Mouse (Mus musculus) B cell, adult 2 months (primary cell): ENCODE results near the gene Fxyd7.

Source experiments
- DNase-seq, 2 experiments: peaks; one replicate each; pipeline ENCODE4 v3.0.0; 2022

Gene Fxyd7

DNA sequence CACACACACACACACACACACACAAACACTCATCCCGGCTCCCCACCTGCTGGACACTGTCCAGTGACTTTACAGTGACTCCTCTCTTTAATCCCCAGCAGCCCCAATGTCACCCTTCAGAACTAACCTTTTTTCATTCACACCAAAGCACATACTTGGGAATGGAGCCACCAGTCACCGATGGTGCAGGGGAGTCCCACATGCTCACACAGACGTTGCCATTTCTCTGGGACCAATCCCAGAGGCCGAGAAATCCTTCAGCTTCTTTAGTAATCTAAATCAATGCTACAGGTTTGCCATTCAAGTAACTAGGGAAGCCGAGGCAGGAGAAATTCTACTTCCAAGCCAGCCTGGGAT lies 23.4 kb upstream of the Fxyd7 start:
- no peak for DNase-seq

DNA sequence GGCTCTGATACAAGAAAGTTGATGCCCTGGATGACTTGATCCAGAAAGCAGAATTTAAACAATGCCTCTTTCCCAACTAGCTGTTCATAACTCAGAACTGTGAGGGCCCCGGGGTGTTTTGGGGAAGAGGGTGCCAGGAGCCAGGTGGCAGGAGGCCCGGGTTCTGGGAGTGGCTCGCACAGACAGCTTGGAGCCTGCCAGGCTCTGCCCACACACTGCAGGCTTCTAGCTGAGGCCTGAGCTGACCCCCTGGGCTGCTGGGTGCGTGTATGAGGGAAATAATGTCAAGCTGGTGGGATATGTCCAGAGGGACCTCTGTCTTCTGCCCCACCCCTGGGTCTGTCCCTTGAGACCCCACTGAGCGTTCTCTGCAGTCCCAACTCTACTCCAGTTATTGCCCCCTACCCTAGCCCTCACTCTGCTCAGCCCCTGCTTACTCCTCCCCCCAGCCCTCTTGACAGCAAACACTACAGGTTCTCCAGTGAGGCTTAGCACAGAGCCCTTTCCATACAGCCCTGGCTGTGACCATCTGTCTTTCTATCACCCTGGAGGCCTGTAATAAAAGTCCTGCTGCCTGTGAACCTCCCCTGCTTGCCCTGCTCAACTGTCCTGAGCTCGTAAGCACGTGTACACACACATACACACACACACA lies 22.9 kb upstream of the Fxyd7 start:
- no peak for DNase-seq

DNA sequence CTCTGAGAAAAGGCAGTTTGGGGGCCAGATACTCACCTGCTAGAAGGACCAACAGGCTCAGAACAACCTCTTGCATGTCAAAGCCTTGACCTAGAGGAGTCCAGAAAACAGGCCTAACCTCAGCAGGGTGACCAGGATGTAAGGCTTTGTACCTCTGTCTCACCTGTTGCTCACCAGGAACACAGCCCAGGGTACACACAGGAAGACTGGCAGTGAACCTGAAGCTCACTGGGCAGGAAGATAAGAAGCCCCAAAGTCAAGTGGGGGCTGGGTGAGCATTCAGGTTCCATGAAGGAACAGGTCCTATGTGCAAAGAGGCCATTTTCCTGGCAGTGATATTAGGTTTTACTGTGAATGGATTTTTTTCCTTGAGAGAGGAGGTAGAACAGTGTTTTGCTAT lies 22.3 kb upstream of the Fxyd7 start:
- no peak for DNase-seq

DNA sequence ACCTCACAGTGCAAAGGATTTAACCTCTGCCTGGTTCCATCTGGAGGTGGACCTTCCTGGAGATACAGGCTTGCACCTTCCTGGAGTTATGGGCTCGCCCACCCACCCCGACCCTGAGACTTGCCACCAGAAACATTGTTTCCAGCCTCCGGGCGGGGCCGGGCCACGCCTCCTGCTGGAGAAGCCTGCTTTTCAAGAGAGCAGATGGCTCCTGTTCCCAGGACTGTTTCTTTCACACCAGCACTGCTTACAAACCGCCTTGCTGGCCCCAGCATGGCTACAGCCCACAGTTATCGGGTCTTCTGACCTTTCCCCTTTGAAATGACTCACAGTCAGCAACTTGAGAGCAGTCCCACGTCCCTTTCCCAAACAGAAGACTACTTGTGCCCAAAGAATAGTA lies 21.1 kb upstream of the Fxyd7 start:
- DNase-seq: no peak

DNA sequence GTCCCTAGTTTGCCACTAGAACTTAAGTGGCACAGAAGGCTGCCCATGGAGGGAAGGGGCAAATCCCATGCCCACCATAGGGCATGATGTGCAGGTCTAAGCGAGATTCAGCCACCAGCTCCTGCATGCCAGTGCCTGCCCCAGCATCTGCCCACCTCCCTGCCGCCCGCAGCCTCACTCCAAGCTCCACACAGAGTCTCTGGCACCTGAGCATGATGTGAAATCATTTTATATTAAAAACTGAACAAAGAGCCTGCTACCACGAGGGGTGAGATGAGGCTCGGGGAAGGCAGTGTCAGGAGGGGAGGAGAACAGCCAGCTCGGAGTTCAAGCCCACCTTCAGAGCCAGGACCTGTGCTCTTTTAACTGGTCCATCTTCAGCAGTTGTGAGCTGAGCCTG lies 19.1 kb upstream of the Fxyd7 start:
- no peak for DNase-seq

DNA sequence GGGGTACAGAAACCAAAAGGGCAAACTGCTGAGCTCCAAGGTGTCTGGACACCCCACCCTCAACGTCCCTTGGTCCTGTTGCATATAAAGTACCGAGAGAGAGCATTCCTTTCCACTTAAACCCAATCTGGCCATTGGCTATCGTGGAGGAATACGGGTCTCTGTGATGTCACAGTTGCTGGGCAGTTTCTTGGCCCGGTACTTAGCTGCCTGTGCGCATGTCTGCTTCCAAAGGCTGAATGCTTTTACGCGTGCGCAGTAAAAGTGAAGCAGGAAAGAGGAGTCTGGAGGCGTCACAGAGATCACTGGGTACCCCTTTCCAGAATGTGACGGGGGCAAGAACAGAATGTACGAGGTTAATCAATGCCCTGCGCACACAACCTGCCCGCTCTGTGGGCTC lies 18.2 kb upstream of the Fxyd7 start:
- no peak for DNase-seq

DNA sequence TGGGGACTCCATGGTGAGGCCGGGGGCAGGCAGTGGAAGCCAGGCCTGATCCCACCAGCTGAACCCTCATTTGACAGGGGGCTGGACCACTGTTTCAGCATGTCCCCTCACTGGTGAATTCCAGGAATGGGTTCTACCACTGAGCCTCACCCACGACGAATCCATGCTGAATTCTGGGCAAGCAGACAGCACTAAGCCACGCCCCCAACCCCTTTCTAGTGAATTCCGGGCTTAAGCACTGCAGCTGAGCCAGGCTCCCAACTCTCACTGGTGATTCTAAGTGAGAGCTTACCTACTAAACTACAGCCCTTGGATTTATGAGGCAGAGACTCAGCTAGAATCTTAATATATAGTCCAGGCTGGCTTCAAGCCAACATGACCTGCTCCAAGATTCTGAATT lies 16.6 kb upstream of the Fxyd7 start:
- DNase-seq: no peak

DNA sequence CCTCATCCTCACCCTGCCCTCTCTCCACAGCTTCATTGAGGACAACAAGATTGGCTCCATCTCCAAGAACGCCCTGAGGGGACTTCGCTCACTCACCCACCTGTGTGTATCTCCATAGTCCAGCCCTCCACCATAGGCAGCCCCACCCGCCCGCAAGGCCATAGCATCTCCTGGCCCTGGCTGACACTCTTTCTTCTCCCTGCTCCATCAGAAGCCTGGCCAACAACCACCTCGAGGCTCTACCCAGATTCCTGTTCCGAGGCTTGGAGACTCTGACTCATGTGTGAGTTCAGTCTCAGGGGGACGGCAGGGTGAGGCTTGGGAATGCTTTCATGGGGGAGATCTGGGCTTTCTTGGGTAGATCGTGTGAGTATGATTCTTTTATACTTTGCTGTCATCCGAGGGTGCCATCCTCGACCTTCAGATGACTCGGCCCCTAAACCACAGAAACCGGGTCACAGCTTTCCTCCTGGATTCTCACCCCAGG lies 11.8 kb upstream of the Fxyd7 start:
- DNase-seq: no peak

DNA sequence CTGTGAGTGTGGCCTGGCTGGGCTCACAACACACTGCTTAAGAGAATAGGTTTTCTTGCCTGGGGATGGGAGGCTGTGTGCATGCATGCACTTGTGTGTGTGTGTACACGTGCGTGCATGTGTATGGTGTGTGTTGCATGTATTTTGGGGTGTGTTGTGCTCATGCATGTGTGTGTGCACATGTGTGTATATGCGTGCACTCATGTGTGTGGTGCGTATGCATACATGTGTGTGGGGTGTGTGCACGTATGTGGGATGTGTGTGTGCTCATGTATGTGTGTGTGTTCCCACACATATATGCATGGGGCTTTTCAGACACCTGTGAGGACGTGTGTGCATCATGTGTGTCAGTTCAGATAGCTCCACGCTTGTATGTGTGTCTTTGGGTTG lies 9.3 kb upstream of the Fxyd7 start:
- DNase-seq: no peak

DNA sequence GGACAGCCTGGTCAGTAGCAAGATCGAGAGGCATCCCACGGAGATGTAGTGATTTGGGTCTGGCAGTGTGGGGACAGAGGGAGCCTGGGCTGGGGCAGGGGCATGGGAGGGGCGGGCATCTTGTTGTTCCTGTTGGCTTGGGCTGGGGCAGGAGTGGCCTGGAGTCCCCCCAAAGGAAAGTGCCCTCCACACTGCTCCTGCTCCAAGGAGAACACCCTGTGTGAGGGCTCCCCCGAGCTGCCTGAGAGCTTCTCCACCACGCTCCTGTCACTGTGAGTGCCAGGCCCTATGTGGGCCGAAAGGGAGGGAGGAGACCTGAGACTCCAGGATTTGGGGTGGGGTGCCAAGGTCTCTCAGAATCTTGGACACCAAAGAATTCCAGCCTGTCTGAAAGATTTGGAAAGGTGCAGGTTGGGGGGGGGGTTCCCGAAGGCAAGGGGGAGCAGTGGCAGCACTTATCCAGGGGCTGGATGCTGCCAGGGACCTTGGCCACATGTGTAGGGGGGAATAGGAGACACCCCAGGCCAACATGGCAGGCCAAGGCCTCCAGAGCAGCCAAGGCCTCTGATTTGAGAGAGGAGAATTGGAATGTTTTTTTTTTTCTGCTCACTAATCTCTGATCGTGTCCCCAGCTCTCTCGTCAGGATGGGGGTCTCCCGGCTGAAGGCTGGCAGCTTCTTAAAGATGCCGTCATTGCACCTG lies 8.8 kb upstream of the Fxyd7 start:
- DNase-seq: no peak

DNA sequence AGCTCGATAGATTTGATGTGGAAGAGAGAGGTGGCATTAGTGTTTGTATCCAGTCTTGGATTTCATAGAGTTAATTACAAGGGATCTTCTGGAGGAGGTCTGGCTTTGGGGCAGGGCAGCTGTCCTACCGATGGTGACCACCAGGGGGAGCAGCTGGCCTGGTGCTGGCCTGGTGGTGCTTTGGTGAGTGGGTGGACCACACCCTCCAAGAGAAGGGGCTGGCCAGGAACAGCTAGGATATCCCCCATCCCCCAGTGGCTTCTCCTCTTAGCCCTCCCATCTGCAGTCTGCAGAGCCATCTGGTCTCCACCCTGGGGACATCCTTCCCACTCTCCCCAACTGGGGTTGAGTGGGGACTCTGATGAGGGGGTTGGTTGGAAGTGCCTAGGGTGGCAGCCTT lies 7.8 kb upstream of the Fxyd7 start, which contains the start of gene Lgi4:
Gene Lgi4 (plus strand): TSS at position 235 of the 400 bp plus-strand sequence.
- DNase-seq: peak; percentile 89 to 90

DNA sequence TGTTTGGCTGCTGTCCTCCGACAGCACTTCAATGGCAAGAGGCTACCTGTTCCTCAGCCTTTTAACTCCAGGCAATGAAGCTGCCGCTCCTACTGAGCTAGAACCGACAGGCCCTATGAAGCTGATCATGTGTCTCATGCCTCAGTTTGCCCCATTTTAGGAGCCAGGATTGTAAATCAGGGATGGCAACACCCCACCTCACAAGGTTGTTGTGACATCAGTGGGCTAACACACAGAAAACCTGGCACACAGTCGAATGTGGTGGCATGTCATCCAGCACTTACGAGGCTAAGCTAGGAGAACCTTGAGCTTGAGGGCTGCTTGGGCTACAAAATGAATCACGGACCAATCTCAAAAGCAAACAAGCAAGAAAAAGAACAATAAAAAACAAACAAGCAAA lies 6.9 kb upstream of the Fxyd7 start:
- DNase-seq: no peak

DNA sequence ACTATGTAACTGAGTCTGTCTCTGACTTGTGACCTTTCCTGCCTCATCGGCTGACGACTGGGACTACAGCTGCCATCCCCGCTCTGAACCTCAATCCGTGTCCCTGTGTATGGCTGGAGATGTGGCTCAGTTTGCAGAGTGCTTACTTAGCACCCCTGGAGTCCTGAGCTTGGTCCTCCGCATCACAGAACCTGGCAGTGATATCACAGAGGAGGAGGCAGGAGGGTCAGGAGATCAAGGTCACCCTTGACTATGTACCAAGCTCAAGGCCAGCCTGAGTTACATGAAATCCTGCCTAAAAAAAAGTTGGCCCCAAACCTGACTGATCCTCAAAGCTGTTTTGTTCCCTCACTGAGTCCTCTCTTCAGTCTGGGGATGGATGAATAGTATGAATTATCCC lies 6.5 kb upstream of the Fxyd7 start:
- no peak for DNase-seq

DNA sequence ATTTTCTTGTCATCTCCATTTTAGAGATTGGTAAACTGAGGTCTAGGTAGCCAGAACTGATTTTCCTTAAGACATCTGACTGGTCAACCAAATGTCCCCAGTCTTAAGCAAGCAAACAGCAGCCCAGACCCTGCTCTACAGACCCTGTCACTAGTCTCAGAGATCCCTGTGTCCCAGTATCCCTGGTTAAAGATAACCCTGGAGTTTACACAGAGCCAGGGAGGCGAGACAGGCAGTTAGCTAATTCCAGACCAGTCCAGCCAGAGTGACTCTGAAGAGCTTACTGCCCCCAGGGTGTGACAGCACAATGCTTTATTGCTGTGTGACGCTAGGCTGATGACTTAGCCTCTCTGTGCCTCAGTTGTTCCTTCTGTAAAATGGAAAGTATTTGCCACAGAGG lies 5.8 kb upstream of the Fxyd7 start, which contains the start of gene Fxyd1:
Gene Fxyd1 (minus strand): TSS at position 129 of the 400 bp plus-strand sequence.
- DNase-seq: no peak

DNA sequence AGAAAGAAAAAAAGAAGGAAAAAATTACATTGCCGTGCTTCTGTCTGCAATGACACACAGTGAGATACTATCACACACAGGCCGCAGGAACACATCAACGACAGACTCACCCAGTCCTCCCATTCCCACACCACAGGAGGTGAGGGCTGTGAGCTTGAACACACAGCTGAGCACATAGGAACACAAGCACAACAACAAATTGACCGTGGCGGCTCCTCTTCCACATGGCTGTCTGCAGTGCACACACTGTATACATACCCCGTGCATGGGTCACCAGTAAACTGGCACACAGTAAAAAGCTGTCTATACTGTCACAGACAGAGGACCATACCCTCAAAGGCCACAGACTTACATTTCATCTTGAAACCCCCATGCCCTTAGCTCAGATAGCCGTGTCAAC lies 5.2 kb upstream of the Fxyd7 start:
- no peak for DNase-seq

DNA sequence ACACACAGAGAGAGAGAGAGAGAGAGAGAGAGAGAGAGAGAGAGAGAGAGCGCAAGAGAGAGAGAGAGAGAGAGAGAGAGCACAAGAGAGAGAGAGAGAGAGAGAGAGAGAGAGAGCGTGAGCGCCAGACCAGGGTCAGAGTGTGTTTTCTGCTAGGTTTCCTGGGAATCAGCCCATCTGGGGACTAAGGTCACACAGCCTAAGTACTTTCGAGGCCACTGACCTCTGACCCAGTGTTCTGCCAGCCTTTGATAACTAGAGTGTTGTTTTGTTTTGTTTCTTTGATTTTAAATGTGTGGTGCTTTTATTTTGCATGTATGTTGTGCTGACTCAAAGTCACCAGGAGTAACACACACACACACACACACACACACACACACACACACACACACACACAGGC lies 4.6 kb upstream of the Fxyd7 start:
- no peak for DNase-seq

DNA sequence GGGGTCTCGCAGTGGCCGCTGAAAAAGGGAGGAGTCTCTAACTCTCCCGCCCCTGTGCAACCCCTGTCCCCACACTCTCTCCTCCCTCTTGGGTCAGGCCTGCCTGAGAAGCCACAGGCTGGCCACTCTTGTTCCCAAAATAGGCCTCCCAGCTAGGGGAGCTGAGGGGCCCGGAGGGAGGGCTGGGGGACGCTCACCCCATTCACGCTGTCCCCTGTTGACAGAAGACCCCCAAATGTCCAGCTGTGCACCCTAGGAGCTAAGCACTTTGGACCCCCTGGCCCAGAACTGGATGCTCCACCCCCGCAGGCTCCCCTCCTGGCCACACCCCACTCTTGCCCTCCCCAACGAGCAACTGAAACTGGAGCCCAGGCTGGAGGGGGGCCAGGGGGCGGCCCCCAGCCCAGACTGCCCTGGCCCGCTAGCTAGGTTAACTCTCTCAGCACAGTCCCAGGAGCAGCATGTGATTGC lies 4.1 kb upstream of the Fxyd7 start:
- DNase-seq: no peak

DNA sequence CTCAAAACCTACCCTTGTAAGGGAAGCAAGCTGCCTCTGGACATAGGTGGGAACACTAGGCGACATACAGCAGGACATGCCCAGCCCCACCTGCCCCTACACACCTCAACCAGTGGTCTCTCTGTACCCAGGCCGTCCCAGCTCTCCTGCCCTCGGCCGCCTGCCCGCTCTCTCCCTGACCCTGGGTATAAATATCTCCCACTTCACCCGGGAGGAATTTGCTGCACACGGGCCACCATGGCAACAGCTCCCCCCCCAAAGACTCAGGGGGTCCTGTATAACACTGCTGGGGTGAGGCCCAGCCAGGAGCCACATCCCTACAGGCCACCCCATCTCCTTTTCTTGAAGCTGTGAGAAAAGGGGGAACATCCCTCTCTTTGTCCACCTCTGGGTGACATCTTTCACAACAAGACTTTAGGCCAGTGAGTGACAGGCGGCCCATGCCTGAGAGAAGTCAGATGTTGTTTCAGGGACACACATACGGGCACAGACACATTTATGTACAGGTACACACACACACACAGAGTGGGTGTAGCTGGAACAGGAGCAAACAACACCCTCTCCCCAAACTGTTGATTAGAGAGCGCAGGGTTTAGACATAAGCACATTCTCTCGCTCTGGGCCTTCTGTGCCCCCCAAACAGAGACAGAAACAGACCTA lies 3.5 kb upstream of the Fxyd7 start:
- no peak for DNase-seq

DNA sequence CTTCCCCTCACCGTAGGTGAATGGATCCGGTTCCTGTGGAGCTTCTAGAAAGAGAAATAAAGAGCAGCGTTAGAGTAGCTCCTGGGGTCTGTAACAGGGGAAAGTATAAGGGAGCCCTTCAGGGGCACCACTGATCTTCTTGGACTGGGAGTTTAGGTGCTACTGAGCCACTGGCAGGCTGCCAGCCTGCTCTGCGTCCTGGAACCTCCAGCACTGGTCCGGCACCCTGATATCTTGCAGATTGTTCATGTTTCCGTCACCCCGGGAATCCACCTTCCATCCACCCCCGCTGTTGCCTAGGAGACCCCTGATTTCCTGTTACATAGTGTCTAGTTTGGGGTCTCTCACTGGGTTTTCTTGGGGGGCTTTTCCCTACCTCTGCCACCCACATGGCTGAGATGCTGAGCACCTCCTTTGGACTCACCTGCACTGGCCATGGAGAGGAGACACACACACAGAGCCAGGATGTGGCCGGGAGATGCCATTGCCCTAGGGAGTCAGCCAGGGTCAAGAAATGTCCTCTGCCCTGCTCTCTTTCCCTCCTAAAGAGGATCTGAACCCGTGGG lies 2.7 kb upstream of the Fxyd7 start:
- DNase-seq: no peak

DNA sequence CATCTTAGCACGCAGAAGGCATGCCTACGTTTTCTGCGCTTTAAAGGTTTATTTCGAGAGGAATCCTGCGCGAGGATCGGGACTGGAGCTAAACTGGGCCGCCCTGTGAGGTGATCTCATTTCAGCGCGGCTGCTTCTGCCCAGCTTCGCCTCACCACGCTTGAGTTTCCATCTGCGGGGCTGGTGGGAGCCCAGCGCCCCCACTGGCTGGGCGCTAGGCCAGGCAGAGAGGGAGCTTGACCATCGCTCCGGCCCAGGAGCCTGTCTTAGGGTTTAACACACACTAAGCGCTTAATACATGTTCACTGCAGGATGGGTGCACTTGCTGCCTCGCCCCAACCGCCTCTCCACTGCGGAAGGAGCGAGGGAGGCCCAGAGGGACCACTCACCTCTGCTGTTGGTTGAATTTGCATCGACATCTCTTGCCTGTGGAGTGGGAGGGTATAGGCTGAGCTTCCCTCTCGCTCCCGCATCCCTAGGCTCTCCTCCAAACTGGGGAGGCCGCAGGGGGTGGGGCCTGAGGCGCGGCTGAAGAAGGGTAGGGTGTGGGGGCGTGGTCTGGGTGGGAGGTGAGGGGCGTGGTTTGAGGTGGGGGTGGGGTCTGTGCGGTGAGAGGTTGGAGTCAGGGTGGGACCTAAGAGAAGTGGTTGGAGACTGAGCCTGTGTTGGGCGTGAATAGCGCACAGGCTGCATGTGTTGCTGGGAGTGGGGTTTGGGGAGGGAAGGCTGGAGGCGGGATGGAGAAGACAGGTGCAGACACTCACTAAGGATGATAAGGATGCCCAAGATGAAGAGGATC lies 1.6 kb upstream of the Fxyd7 start:
- peak; percentile 45 to 53 for DNase-seq

DNA sequence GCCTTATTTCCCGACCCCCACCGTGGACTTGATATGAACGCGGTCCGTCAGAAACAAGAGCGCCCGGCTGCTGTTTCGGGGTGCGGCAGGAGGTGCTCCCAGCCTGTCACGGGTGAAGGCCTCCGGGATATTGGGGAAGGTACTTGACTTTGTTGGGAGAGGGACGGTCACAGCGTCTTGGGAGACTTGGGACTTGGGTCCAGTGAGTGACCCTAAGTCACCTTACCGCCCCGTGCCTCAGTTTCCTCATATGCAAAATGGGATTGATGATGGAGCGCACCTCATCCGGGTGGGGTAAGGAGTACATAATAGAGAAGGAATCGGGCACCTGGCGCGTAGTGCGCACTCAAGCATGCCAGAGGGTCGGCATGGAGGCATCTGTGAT lies 976 bp upstream of the Fxyd7 start:
- DNase-seq: no peak

DNA sequence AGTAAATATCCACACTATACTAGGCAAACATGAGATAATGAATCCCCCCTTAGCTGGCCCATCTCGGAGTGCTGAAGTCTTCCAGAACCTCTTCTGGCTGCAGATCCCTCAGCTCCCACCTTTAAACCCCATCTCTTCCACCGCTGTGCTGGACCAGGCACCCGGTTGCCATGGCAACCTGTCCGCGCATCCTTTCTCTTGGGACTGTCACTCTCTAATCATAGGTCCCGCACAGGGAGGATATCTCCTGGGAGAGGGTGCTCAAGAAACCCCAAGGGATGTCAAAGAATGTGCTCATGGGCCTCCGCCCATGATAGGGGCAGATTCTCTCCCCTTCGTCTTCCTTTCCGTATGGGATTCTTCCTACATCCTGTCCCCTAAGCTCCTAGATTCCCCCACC lies 346 bp downstream of the Fxyd7 start:
- peak; percentile 35 to 38 for DNase-seq

DNA sequence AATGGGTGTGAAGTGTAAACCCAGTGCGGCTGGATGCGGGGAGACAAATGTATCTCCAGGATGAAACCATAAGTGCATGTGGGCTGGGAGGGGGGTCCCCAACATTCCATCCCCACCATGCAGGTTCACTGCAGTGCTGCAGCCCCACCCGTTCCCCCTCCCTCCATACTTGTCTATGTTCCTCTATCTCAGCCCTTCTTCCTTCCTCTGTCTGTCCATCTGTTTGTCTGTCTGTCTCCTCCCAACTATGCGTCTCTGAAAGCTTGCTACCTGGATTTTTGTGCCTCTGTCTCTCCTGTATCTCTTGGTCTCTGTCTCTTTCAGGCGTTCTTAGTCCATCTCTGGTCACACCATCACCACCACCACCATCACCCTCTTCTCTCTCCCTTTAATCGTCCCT lies 780 bp downstream of the Fxyd7 start:
- no peak for DNase-seq
